Mouse (Mus musculus) limb, embryonic 13.5 days (tissue): ENCODE results near the gene Wdr82. TPM values are rescaled to one million over a fixed set of nuclear protein-coding genes. Genes with fewer than 3 reads are reported as not detected.

Experiments
- ATAC-seq: fragments of 200-750 bp; cut with Nextera tagmentation; 2 replicates; pipeline ENCODE4 v1.8.0; 2017; ENCODE audit warnings: low read depth, moderate number of reproducible peaks, moderate TSS enrichment; ENCODE audit not compliant: low FRiP score
- H3K27ac ChIP-seq: fragments of 300-500 bp; sonication (generic); 2 replicates; pipeline ENCODE4 v1.5.1; 2015; ENCODE audit warnings: inconsistent platforms, mild to moderate bottlenecking, moderate library complexity
- H3K27me3 ChIP-seq: fragments of 300-500 bp; sonication (generic); 2 replicates; pipeline ENCODE4 v1.6.1; 2015; ENCODE audit warnings: mild to moderate bottlenecking, inconsistent platforms
- H3K36me3 ChIP-seq: fragments of 300-500 bp; sonication (generic); 2 replicates; pipeline ENCODE4 v1.6.1; 2015; ENCODE audit warnings: inconsistent platforms, mild to moderate bottlenecking, moderate library complexity
- H3K4me1 ChIP-seq: fragments of 300-500 bp; sonication (generic); 2 replicates; pipeline ENCODE4 v1.6.1; 2015; ENCODE audit warnings: inconsistent platforms
- H3K4me2 ChIP-seq: fragments of 300-500 bp; sonication (generic); replicated peaks from 2 replicates; pipeline ENCODE4 v1.6.1; 2015; ENCODE audit warnings: inconsistent platforms, mild to moderate bottlenecking, moderate library complexity
- H3K4me3 ChIP-seq: fragments of 300-500 bp; sonication (generic); 2 replicates; pipeline ENCODE4 v1.5.1; 2015; ENCODE audit warnings: moderate library complexity, mild to moderate bottlenecking, inconsistent platforms
- H3K9ac ChIP-seq: fragments of 300-500 bp; sonication (generic); 2 replicates; pipeline ENCODE4 v1.6.1; 2015; ENCODE audit warnings: mild to moderate bottlenecking, inconsistent platforms
- H3K9me3 ChIP-seq: fragments of 300-500 bp; sonication (generic); 2 replicates; pipeline ENCODE4 v1.6.1; 2016; ENCODE audit warnings: inconsistent platforms
- WGBS: fragments of 180-500 bp; shearing (Covaris S2); methylation state at CpG from one replicate; pipeline ENCODE4 v1.1.7; 2015; 5-methylcytosine and 5-hydroxymethylcytosine counted together
- polyA plus RNA-seq: library from polyadenylated mRNA; unstranded; fragments of >200 nt; fragmentation: Nextera tagmentation; extraction: Ambion mirVana; gene quantifications from 2 replicates; pipeline ENCODE4 v1.2.1, GENCODE M21; 2015

Gene Wdr82
- polyA plus RNA-seq, 1 experiment from 2014 or later, result 27.6 TPM

DNA sequence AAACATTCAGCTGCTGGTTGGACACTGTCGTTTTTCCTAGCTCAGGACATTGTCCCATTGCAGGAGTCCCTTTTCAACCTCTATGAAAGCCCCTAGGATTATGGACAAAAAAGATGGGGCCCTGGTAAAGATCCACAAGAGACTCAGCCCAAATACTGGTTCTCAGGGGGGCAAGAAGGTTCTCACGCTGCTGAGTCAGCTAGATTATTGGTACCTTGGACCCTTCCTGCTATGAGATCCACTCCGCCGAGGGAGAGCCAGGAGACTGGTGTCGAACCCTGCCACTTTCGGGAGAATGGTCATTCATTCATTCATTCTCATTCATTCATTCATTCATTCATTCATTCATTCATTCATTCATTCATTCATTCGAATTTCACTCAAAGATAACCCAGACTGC is 46.2 kb downstream of the Wdr82 start:
- H3K9ac ChIP-seq, result no peak overlapping the region
- WGBS, result 81% methylated on average over 7 of the region's 7 CpGs
- peaks cover 9% of the 10 kb centered on the region; the same call in 1 of the 2 replicates for H3K4me1 ChIP-seq
- no peaks in the 10 kb centered on the region for H3K9me3 ChIP-seq
- H3K4me2 ChIP-seq, result no peak overlapping the region
- no peak for ATAC-seq
- no peak overlapping the region for H3K4me3 ChIP-seq
- peaks cover 39% of the 10 kb centered on the region for H3K36me3 ChIP-seq
- no peaks in the 10 kb centered on the region for H3K27me3 ChIP-seq
- H3K27ac ChIP-seq, result no peak overlapping the region

DNA sequence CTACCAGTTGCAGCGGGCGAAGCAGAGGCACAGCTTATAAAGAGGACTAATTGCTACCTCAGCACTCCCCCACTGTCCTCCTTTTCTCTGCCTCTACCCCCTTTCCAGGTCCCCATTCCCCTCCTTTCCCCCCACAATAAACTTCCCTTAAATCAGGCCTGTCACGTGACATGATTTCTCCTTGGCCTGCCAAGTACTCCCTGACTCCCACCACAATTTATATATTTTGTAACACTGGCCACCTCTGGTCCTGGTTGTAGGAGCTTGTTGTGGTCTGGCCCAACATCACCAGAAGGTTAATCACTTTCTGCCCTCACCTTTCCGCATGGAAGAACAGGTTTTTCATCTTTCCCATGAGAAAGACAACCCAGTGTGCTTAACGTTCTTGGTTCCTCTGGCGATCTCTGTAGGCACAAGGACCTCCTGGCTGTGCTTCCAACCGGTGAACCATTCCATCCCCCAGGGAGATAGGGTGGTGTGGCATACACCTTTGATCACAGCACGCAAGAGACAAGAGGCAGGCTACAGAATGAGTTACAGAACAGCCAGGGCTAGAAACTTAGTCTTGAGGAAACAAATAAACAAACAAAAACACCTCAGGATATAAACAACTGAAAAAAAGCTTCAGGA is 50.3 kb downstream of the Wdr82 start:
- WGBS, result 57% methylated on average over 8 of the region's 8 CpGs
- no peak for ATAC-seq
- H3K27ac ChIP-seq, result no peak overlapping the region
- peaks cover 20% of the 10 kb centered on the region for H3K27me3 ChIP-seq
- H3K4me3 ChIP-seq, result no peak overlapping the region
- H3K36me3 ChIP-seq, result peaks cover 5% of the 10 kb centered on the region; the same call in 1 of the 2 replicates
- H3K9ac ChIP-seq, result no peak overlapping the region
- H3K9me3 ChIP-seq, result no peaks in the 10 kb centered on the region
- peaks cover 14% of the 10 kb centered on the region for H3K4me1 ChIP-seq
- no peak overlapping the region for H3K4me2 ChIP-seq

DNA sequence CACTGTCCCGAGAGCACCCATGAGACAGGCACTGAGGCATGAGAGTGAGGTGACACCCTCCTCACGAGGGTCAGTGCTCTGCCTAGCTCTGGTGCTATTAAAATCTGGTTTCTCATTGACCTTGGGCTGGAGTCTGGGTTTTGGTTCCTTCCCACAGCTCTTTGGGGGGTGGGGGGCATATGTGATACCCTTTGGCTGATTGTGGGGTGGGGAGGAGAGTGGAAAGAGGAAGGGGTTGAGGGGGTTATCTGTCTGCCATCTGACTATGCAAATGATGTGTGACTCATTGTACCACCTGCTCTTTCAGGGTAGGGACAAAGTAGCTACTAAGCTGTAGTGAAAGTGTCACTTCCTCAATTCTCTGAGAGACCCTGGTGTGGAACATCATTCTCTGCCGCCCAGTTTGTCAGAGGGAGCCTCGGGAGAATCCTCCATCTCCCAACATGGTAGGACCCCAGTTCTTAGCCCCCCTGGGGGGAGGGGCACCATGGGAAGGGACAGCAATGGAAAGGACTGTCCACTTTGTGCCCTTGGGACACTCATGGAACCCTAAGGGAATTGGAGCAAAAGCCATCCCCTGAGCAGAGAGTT is 51.6 kb downstream of the Wdr82 start, which contains the start of gene Tlr9:
TSS of gene Tlr9 (plus strand) at position 338 of the 591 bp plus-strand sequence.
- 72% methylated on average over 4 of the region's 4 CpGs for WGBS
- peaks cover 20% of the 10 kb centered on the region for H3K4me1 ChIP-seq
- H3K4me2 ChIP-seq, result no peak within 1 kb of the TSS
- H3K4me3 ChIP-seq, result no peak within 1 kb of the TSS
- H3K27me3 ChIP-seq, result peaks cover 25% of the 10 kb centered on the region
- no peak within 1 kb of the TSS for H3K9ac ChIP-seq
- H3K36me3 ChIP-seq, result no peaks in the 10 kb centered on the region
- ATAC-seq, result no peak
- H3K9me3 ChIP-seq, result no peaks in the 10 kb centered on the region
- no peak within 1 kb of the TSS for H3K27ac ChIP-seq

DNA sequence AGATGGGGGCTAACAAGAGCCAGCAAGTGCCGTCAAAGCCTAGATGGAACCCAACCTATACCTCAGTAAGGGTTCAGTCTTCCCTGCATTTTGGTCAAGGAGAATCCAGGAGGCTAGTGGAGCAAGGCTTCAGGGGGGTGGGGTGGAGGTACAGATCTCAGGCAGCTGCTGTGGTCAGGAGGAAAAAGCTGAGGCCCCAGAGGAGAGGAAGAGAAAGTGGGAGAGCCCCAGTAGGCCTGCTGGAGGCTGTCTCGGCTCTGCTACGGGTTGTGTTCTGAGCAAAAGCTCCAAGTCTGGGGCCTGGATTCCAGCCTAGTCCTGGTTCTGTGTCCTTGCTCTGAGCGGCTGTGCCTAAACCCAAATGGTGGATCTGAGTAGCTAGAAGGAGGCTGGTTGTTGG is 52.3 kb downstream of the Wdr82 start:
- no peaks in the 10 kb centered on the region for H3K9me3 ChIP-seq
- H3K36me3 ChIP-seq, result no peaks in the 10 kb centered on the region
- H3K9ac ChIP-seq, result no peak overlapping the region
- ATAC-seq, result no peak
- no peak overlapping the region for H3K4me3 ChIP-seq
- peaks cover 26% of the 10 kb centered on the region for H3K27me3 ChIP-seq
- 87% methylated on average over 4 of the region's 4 CpGs for WGBS
- no peak overlapping the region for H3K27ac ChIP-seq
- no peak overlapping the region for H3K4me2 ChIP-seq
- H3K4me1 ChIP-seq, result peaks cover 20% of the 10 kb centered on the region

DNA sequence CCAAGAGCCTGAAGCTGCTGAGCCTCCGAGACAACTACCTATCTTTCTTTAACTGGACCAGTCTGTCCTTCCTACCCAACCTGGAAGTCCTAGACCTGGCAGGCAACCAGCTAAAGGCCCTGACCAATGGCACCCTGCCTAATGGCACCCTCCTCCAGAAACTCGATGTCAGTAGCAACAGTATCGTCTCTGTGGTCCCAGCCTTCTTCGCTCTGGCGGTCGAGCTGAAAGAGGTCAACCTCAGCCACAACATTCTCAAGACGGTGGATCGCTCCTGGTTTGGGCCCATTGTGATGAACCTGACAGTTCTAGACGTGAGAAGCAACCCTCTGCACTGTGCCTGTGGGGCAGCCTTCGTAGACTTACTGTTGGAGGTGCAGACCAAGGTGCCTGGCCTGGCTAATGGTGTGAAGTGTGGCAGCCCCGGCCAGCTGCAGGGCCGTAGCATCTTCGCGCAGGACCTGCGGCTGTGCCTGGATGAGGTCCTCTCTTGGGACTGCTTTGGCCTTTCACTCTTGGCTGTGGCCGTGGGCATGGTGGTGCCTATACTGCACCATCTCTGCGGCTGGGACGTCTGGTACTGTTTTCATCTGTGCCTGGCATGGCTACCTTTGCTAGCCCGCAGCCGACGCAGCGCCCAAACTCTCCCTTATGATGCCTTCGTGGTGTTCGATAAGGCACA is 54.9 kb downstream of the Wdr82 start:
- Histone ChIP-seq H3K27ac (no peak overlapping the region), H3K9ac (peak overlapping the region; percentile 64), H3K36me3 (no peaks in the 10 kb centered on the region), H3K27me3 (peaks cover 26% of the 10 kb centered on the region), H3K4me2 (peak overlapping the region; percentile 79), H3K4me1 (peaks cover 17% of the 10 kb centered on the region), H3K4me3 (peak overlapping the region; percentile 44), H3K9me3 (no peaks in the 10 kb centered on the region)
- ATAC-seq, result no peak
- 58% methylated on average over 24 of the region's 24 CpGs for WGBS

DNA sequence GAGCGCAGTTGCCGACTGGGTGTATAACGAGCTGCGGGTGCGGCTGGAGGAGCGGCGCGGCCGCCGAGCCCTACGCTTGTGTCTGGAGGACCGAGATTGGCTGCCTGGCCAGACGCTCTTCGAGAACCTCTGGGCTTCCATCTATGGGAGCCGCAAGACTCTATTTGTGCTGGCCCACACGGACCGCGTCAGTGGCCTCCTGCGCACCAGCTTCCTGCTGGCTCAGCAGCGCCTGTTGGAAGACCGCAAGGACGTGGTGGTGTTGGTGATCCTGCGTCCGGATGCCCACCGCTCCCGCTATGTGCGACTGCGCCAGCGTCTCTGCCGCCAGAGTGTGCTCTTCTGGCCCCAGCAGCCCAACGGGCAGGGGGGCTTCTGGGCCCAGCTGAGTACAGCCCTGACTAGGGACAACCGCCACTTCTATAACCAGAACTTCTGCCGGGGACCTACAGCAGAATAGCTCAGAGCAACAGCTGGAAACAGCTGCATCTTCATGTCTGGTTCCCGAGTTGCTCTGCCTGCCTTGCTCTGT is 55.5 kb downstream of the Wdr82 start:
- peak; percentile 57; the same call in 1 of the 2 replicates for ATAC-seq
- Histone ChIP-seq H3K9ac (peak overlapping the region; percentile 64), H3K27me3 (peaks cover 26% of the 10 kb centered on the region), H3K4me1 (peaks cover 11% of the 10 kb centered on the region), H3K9me3 (no peaks in the 10 kb centered on the region), H3K36me3 (no peaks in the 10 kb centered on the region), H3K4me2 (peak overlapping the region; percentile 79), H3K4me3 (peak overlapping the region; percentile 44), H3K27ac (no peak overlapping the region)
- 4% methylated on average over 34 of the region's 34 CpGs for WGBS

DNA sequence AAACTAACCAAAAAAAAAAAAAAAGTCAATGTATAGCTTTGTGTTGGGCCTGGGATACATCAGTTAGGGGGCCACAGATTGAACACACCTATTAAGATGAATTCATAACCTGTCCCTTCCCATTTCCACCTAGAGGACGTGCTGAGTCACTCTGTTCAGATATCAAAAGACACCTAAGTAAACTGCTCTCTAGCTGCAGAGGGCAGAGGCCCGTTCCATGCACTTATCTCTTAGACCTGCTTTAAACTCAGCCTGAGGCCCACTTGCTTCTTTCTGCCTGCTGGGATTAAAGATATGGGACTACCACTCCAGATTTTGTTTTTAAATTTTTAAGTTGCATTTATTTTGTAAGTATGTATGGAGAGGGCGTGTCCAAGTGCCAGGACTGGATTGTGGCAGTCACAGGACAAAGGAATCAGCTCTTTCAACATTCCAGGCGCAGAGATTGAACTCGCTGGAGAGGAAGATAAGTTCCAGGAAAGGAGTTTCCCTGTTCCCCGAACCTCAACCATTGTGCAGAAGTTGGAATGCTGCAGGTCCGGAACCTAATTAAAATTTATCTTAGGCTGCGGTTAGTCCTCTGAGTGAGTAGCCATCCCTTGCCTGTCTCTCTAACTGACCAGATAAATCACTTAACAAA is 57.2 kb downstream of the Wdr82 start:
- no peak for ATAC-seq
- WGBS, result 80% methylated on average over 8 of the region's 8 CpGs
- Histone ChIP-seq H3K27me3 (peaks cover 26% of the 10 kb centered on the region), H3K9ac (no peak overlapping the region), H3K36me3 (peaks cover 11% of the 10 kb centered on the region), H3K4me3 (no peak overlapping the region), H3K4me1 (peaks cover 11% of the 10 kb centered on the region), H3K9me3 (no peaks in the 10 kb centered on the region), H3K4me2 (no peak overlapping the region), H3K27ac (no peak overlapping the region)

DNA sequence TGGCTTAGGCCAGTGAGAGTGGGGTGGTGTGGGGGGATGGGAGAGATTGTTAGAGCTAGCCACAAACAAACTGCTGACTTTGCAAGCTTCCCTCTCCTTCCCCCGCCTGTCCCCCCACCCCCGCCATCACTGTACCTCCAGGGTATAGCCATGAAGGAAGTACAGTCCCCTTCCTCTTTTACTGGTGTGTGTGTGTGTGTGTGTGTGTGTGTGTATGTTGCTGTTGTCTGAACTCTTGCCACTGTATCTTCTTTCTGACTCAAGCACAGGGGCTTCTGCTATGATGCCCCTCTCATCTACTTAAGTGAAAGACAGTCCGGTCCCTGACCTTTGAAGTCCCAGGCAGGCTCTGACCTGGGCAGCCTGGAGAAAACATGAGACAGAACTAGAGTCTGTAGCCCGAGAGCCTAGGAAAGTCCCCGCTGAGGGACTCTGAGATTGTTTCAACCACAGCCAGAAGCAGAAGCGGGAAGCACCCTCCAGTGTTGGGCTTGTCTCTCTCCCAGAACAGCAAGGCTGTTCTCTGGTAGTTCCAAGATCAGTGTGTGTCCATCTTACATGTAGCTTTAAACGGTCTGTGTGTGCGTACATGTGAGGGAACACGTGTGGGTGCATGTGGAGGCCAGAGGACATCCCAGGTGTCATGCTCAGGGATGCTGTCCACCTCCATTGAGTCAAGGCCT is 59.5 kb downstream of the Wdr82 start:
- Histone ChIP-seq H3K9ac (no peak overlapping the region), H3K36me3 (peaks cover 33% of the 10 kb centered on the region), H3K27ac (no peak overlapping the region), H3K4me1 (peaks cover 11% of the 10 kb centered on the region), H3K9me3 (no peaks in the 10 kb centered on the region), H3K27me3 (peaks cover 13% of the 10 kb centered on the region), H3K4me2 (no peak overlapping the region), H3K4me3 (no peak overlapping the region)
- no peak for ATAC-seq
- 70% methylated on average over 8 of the region's 9 CpGs for WGBS

DNA sequence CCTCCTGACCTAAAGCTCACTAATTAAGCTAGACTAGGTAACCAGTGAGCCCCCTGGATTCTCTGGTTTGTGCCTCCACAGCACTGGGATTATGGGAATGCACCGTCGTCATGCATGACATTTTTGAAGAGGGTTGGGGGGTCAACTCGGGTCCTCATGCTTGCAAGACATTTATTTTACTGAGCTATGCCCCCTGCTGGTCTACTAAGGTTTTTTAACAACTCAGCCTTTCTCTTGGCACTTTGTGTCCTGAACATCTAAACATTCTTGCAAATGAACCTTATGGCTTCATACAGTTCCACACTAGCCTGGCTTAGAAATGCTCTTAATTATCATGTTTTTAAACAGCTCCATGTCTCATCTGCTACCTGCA is 60.0 kb downstream of the Wdr82 start:
- no peak overlapping the region for H3K27ac ChIP-seq
- peaks cover 9% of the 10 kb centered on the region for H3K4me1 ChIP-seq
- H3K36me3 ChIP-seq, result peaks cover 39% of the 10 kb centered on the region
- H3K9me3 ChIP-seq, result no peaks in the 10 kb centered on the region
- no peak overlapping the region for H3K4me3 ChIP-seq
- no peak overlapping the region for H3K4me2 ChIP-seq
- 60% methylated on average over 3 of the region's 3 CpGs for WGBS
- no peak overlapping the region for H3K9ac ChIP-seq
- peaks cover 7% of the 10 kb centered on the region for H3K27me3 ChIP-seq
- ATAC-seq, result no peak

DNA sequence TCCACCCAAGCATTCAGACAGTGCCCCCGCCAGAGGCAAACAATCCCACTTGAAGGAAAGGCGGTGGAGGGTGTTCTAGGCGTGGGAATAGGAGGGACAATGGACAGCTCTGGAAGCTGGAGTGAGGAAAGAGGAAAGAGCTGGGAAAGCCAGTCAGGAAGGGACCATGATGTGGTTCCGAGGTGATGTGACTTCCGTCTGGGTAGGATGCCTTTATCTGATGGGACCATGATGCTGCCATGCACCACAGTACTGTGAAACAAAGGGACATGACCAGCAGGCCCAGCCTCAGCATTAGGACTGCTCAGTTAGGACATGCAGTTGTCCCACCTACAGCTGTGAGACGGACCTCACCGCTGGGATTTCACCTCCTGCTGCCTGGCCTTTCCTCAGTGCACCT is 60.5 kb downstream of the Wdr82 start:
- Histone ChIP-seq H3K27ac (no peak overlapping the region), H3K9me3 (no peaks in the 10 kb centered on the region), H3K4me2 (no peak overlapping the region), H3K9ac (no peak overlapping the region), H3K4me3 (no peak overlapping the region), H3K27me3 (peaks cover 6% of the 10 kb centered on the region), H3K36me3 (peaks cover 44% of the 10 kb centered on the region), H3K4me1 (peaks cover 4% of the 10 kb centered on the region; the same call in 1 of the 2 replicates)
- no peak for ATAC-seq
- WGBS, result 84% methylated on average over 7 of the region's 7 CpGs

DNA sequence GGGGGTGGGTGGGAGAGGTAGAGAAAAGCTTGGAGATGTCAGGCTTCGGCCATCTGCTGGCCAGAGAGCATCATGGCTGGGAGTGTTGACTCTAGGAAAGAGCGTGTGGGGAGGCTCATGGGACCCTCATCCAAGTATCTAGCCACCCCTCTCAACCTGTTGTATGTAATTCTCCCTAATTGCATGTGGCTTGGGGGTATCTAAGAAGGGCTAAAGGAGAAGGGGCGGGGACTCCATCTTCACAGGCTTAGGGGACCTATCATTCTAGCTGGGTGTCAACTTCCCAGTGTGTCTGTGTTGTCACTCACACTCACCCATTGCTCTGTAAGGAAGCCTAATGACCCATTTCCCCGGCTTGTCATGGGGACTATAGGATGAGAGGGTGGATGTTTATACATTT is 61.1 kb downstream of the Wdr82 start:
- Histone ChIP-seq H3K9ac (no peak overlapping the region), H3K36me3 (peaks cover 50% of the 10 kb centered on the region), H3K4me1 (no peaks in the 10 kb centered on the region), H3K9me3 (no peaks in the 10 kb centered on the region), H3K4me3 (no peak overlapping the region), H3K27me3 (peaks cover 6% of the 10 kb centered on the region), H3K27ac (no peak overlapping the region), H3K4me2 (no peak overlapping the region)
- 90% methylated on average over 4 of the region's 4 CpGs for WGBS
- ATAC-seq, result no peak
